Mouse (Mus musculus) ovary, adult 10 weeks (tissue): ENCODE data around the gene Gm6890. TPM values are rescaled to one million over a fixed set of nuclear protein-coding genes. Genes with fewer than 3 reads are reported as not detected.

Source experiments
- polyA plus RNA-seq: library from polyadenylated mRNA; stranded (reverse); fragments of 350-450 nt; fragmentation: Illumina TruSeq; extraction: RNeasy Lipid Tissue Mini Kit (QIAGEN cat#74804); gene quantifications from one replicate; pipeline ENCODE4 v1.2.3, GENCODE M21; 2014

Gene Gm6890
- polyA plus RNA-seq: not detected

DNA sequence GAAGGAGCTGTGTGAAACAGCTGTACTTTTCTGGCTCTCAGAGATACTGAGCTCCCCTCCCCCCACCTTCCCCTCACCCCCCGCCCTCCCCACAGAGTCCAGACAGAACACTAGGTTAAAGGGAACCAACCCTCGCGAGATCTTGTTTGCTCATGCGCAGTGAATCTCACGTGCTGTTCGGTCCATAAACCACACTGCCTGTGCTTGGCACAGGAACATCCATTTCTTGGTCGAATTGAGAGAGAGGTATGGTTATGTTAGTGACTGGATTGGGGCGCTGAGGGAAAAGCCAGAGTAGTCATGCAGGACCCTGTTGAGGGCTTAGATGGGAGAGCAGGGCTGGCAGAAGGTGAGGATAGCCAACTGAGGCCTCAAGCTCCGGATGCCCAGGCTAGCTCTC, at the start of gene Gm6890:
TSS of gene Gm6890 (plus strand) at position 301 of the 400 bp plus-strand sequence.

Other genes starting within 250 kb of the Gm6890 start
- not detected for gene Olfr1326-ps1, start 166.0 kb upstream of the Gm6890 start, polyA plus RNA-seq
- gene Olfr1325, start 148.2 kb upstream of the Gm6890 start, polyA plus RNA-seq: not detected
- not detected for gene Gm5640, start 95.3 kb upstream of the Gm6890 start, polyA plus RNA-seq
- not detected for gene Gm5936, start 96.3 kb downstream of the Gm6890 start, polyA plus RNA-seq